Mouse (Mus musculus): Measurements from ENCODE around the gene Rdh16. TPM values are rescaled to one million over a fixed set of nuclear protein-coding genes. Genes with fewer than 3 reads are reported as not detected.
"Not testable (repeated sequence)": the region's sequence is repeated elsewhere in the genome, so short reads cannot be mapped to it uniquely, and the experiment has no call there.

The Rdh16 gene
- not detected in 2 replicates for polyA plus RNA-seq (2016; fragmentation: Nextera tagmentation; extraction: Ambion mirVana)

GRCm38 (mm10) chr10:127800891-127801290 lies at the start of gene Rdh16:
Rdh16 (plus strand) TSS chr10:127801152.
- Histone ChIP-seq H3K27ac (no peak within 1 kb of the TSS), H3K4me3 (no peak within 1 kb of the TSS), H3K4me1 (no peaks in the 10 kb centered on the region), H3K9me3 (no peaks in the 10 kb centered on the region), H3K27me3 (ENCODE audit: insufficient read depth, poor library complexity, severe bottlenecking) (no peaks in the 10 kb centered on the region), H3K36me3 (no peaks in the 10 kb centered on the region)
- DNase-seq (ENCODE audit: low spot score), result no peak
- 84% methylated on average over 6 of the region's 6 CpGs for WGBS

- Histone ChIP-seq H3K9me3 (no peaks in the 10 kb centered on the region), H3K27ac (peak within 1 kb of the TSS; percentile 48; the same call in 1 of the 2 replicates), H3K36me3 (peaks cover 28% of the 10 kb centered on the region), H3K4me1 (peaks cover 35% of the 10 kb centered on the region), H3K27me3 (ENCODE audit: insufficient read depth, poor library complexity, severe bottlenecking) (no peaks in the 10 kb centered on the region), H3K4me3 (peak within 1 kb of the TSS; percentile 58)
- DNase-seq (ENCODE audit: low spot score), result peak; percentile 82
- WGBS, result 35% methylated on average over 8 of the region's 8 CpGs
These were observed 49.4 kb upstream of the Rdh16 start, which contains the start of gene Gpr182 for GRCm38 (mm10) chr10:127751548-127751947. Gpr182 (minus strand) TSS chr10:127751732.

GRCm38 (mm10) chr10:127754566-127755166 lies 46.3 kb upstream of the Rdh16 start:
- no peak for DNase-seq (ENCODE audit: low spot score)
- Histone ChIP-seq H3K27me3 (ENCODE audit: insufficient read depth, poor library complexity, severe bottlenecking) (no peaks in the 10 kb centered on the region), H3K4me1 (peaks cover 18% of the 10 kb centered on the region), H3K36me3 (0 out of 2 replicates have a peak, but pooled peaks cover 6% of the 10 kb centered on the region), H3K27ac (0 out of 2 replicates have a peak overlapping the region, but pooled peaks have one; percentile 23), H3K9me3 (no peaks in the 10 kb centered on the region), H3K4me3 (no peak overlapping the region)
- 65% methylated on average over 6 of the region's 6 CpGs for WGBS

- H3K27me3 ChIP-seq (ENCODE audit: insufficient read depth, poor library complexity, severe bottlenecking), result no peaks in the 10 kb centered on the region
- 0 out of 2 replicates have a peak, but pooled peaks cover 4% of the 10 kb centered on the region for H3K36me3 ChIP-seq
- H3K9me3 ChIP-seq, result no peaks in the 10 kb centered on the region
- H3K4me3 ChIP-seq, result no peak overlapping the region
- 60% methylated on average over 3 of the region's 3 CpGs for WGBS
- peaks cover 14% of the 10 kb centered on the region for H3K4me1 ChIP-seq
- DNase-seq (ENCODE audit: low spot score), result no peak
- H3K27ac ChIP-seq, result no peak overlapping the region
These were observed 45.7 kb upstream of the Rdh16 start for GRCm38 (mm10) chr10:127755246-127755645.

- WGBS, result 27% methylated on average over 18 of the region's 18 CpGs
- DNase-seq (ENCODE audit: low spot score), result no peak
- H3K9me3 ChIP-seq, result no peaks in the 10 kb centered on the region
- peaks cover 9% of the 10 kb centered on the region for H3K4me1 ChIP-seq
- peak overlapping the region; percentile 47 for H3K4me3 ChIP-seq
- peak overlapping the region; percentile 56 for H3K27ac ChIP-seq
- H3K27me3 ChIP-seq (ENCODE audit: insufficient read depth, poor library complexity, severe bottlenecking), result no peaks in the 10 kb centered on the region
- H3K36me3 ChIP-seq, result no peaks in the 10 kb centered on the region
These were observed 45.0 kb upstream of the Rdh16 start for GRCm38 (mm10) chr10:127755770-127756468.

DNA sequence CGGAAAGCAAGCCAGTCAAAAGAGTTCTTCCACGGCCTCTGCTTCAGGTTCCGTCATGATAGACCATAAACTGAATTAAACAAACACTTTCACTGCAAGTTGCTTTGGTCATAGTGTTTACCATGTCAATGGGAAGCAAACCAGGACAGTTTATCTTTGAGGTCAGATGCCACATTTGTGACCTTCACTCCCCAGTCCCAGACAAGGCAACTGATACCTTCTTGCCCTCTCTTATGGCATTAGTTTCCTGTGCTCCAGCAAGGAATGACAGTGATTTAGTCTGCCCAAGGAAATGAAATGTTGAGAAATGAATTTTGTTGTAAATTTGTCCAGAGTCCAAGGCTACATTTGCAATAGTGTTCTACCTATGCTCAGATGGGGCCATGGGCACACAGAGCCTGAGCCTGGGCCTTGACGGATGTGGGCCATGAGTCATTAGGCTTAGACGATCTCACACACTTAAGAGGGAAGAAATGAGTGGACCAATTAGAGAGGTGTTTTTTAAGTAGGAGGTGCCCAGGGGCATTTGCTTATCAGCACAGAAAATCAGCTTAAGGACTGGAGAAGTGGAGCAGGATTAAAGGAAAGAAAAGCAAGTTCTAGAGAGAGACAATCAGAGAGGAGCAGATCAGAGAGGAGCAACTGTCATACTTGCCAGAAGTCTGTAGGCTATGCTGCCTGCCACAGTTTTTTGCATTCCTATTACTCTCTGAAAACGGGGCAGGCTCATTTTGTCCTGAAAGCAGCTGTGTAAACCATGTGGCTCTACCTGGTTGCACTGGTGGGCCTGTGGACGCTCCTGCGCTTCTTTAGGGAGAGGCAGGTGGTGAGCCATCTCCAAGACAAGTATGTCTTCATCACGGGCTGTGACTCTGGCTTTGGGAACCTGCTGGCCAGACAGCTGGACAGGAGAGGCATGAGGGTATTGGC lies 41.5 kb upstream of the Rdh16 start, which contains the start of the genes Rdh1 and Rdh16f1:
Rdh1 (plus strand) TSS at position 541 of the 930 bp plus-strand sequence.
Rdh16f1 (plus strand) TSS at position 607 of the 930 bp plus-strand sequence.
- DNase-seq (ENCODE audit: low spot score), result peak; percentile 66
- Histone ChIP-seq H3K4me1 (peaks cover 6% of the 10 kb centered on the region), H3K36me3 (no peaks in the 10 kb centered on the region), H3K27ac (no peak within 1 kb of the TSS), H3K27me3 (ENCODE audit: insufficient read depth, poor library complexity, severe bottlenecking) (no peaks in the 10 kb centered on the region), H3K9me3 (no peaks in the 10 kb centered on the region), H3K4me3 (no peak within 1 kb of the TSS)
- 61% methylated on average over 9 of the region's 9 CpGs for WGBS

- 75% methylated on average over 10 of the region's 10 CpGs for WGBS
- H3K4me1 ChIP-seq; H3K9me3 ChIP-seq; H3K36me3 ChIP-seq; H3K27ac ChIP-seq; H3K4me3 ChIP-seq; H3K27me3 ChIP-seq (ENCODE audit: insufficient read depth, poor library complexity, severe bottlenecking): not testable (repeated sequence)
- DNase-seq (ENCODE audit: low spot score), result peak; percentile 56
These were observed 38.0 kb upstream of the Rdh16 start for GRCm38 (mm10) chr10:127762926-127763325.

DNA sequence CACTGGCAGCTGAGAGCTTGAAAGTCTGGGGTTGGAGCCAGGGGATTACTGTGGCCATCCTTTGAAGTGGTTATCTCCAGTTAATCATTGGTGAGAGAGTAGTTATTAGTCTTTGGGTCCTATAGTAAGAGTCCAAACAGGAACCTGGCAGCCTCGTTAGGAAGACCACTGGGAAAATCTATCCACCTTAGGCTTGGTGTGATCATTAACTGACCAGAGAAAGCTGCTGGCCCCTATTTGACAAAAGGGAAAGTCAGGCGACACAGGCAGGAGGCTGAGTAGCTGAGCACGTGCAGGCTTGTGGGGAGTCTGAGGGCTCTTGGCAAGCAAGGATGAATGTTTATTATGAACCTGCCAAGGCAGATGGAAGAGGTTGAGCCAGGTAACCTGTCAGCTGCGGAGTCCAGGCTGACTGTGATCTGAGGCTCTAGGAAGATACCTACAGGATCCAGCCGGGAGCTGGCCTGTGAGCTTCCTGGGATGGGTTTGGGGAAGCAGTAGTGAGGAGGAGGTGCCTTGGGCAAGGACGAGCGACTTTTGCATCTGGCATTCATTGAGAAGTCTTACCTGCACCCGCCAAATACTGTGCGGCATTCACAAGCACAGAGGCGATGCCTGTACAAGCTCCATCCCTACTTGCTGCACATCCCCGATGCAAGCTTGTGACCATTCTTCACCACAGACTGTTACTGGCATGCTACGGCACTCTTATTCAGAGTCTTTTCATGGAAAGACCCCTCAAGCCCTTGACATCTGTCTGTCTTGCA lies 36.9 kb upstream of the Rdh16 start:
- Histone ChIP-seq H3K9me3 (no peaks in the 10 kb centered on the region), H3K27me3 (ENCODE audit: insufficient read depth, poor library complexity, severe bottlenecking) (no peaks in the 10 kb centered on the region), H3K4me3 (no peak overlapping the region), H3K27ac (no peak overlapping the region), H3K4me1 (no peaks in the 10 kb centered on the region), H3K36me3 (no peaks in the 10 kb centered on the region)
- 66% methylated on average over 12 of the region's 12 CpGs for WGBS
- peak; percentile 54 for DNase-seq (ENCODE audit: low spot score)

DNA sequence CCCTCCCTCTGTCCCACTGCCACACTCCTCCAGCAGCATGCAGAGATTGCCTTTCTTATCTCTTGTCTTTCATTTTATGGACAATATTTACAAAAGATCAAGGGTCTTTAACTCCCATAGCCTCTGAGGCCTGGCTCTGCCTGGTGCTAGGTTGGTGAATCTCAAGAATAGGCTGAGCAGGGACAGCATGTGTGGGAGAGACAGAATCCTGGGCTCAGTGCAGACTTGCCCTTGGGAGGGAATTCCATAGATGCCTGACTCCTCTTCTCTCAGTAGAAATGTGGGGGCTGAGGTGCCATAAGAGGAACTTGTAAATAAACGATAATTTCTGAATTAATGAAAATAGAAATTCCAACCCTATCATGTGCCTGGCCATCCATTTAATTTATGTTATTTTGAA lies 34.4 kb upstream of the Rdh16 start:
- no peak overlapping the region for H3K4me3 ChIP-seq
- no peaks in the 10 kb centered on the region for H3K27me3 ChIP-seq (ENCODE audit: insufficient read depth, poor library complexity, severe bottlenecking)
- no peaks in the 10 kb centered on the region for H3K4me1 ChIP-seq
- 59% methylated on average over 1 of the region's 1 CpGs for WGBS
- H3K36me3 ChIP-seq, result no peaks in the 10 kb centered on the region
- H3K27ac ChIP-seq, result no peak overlapping the region
- no peaks in the 10 kb centered on the region for H3K9me3 ChIP-seq
- DNase-seq (ENCODE audit: low spot score), result peak; percentile 72

DNA sequence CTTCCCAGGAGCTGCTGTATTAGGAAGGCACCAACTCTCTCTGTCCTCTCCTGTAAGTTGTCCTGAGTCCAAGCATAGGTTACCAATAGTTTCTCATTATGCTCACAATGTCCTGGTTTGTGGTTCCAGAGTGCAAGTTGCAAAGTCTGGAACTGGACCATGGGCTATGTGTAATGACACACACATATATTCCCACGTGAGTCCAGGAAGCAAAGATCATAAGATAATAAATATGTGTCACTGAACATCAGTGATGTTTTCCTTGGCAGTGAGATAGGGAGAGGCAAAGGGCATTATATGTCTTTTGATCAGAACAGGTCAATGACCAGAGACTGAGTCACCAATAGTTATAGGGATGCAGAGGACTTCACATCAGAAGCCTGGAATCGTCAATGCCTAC lies 24.9 kb upstream of the Rdh16 start, which contains the start of gene Rdh9:
Rdh9 (plus strand) TSS at position 376 of the 400 bp plus-strand sequence.
- Histone ChIP-seq H3K27ac (no peak within 1 kb of the TSS), H3K27me3 (ENCODE audit: insufficient read depth, poor library complexity, severe bottlenecking) (no peaks in the 10 kb centered on the region), H3K36me3 (no peaks in the 10 kb centered on the region), H3K4me3 (no peak within 1 kb of the TSS), H3K4me1 (no peaks in the 10 kb centered on the region), H3K9me3 (no peaks in the 10 kb centered on the region)
- 74% methylated on average over 2 of the region's 2 CpGs for WGBS
- peak; percentile 48 for DNase-seq (ENCODE audit: low spot score)

- not testable (repeated sequence) for H3K9me3 ChIP-seq; H3K4me3 ChIP-seq; H3K27me3 ChIP-seq (ENCODE audit: insufficient read depth, poor library complexity, severe bottlenecking); H3K27ac ChIP-seq; H3K4me1 ChIP-seq; H3K36me3 ChIP-seq
- WGBS, result 92% methylated on average over 17 of the region's 17 CpGs
- peak; percentile 39 for DNase-seq (ENCODE audit: low spot score)
These were observed 18.6 kb upstream of the Rdh16 start for GRCm38 (mm10) chr10:127782321-127782720.

DNA sequence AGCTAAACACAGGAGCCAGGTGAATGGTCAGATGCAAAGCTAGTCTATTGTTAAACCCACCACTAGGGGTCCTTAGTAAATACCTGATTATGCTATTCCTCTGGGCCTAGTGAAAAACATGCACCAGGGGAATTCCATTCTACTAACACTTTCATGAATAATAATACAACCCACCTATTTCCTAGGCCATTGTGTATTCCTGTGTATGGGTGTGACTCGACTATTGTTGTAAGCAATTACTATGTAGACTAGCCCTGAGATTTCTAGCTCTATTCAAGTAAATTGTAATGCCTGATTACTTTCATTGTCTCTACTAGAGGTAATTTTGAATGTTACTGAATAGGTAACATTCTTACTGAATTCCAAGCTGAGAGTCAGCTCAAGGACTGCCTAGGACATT lies 15.5 kb upstream of the Rdh16 start:
- not testable (repeated sequence) for DNase-seq (ENCODE audit: low spot score); H3K27me3 ChIP-seq (ENCODE audit: insufficient read depth, poor library complexity, severe bottlenecking); H3K27ac ChIP-seq; H3K36me3 ChIP-seq; H3K9me3 ChIP-seq; H3K4me3 ChIP-seq; H3K4me1 ChIP-seq
- whole genome bisulfite sequencing, result 82% methylated on average over 1 of the region's 1 CpGs
